Mouse (Mus musculus) CH12.LX (cell line): ENCODE data around the gene Myt1. TPM values are rescaled to one million over a fixed set of nuclear protein-coding genes. Genes with fewer than 3 reads are reported as not detected.

Experiments used
- DNase-seq: peaks from one replicate; pipeline ENCODE4 v3.0.0-alpha.2; 2013; ENCODE audit errors: extremely low read depth
- H3K27ac ChIP-seq: 2 replicates; pipeline ENCODE4 v1.5.1; 2012; ENCODE audit warnings: low read depth, mild to moderate bottlenecking, control low read depth, moderate library complexity; ENCODE audit not compliant: insufficient read depth
- H3K27me3 ChIP-seq: replicated peaks from 2 replicates; pipeline ENCODE3; 2012; ENCODE audit warnings: inconsistent platforms
- H3K36me3 ChIP-seq, 2 experiments: replicated peaks in 1 of 2; 2 replicates each; pipeline versions ENCODE3 to v1.6.1; 2012; ENCODE audit warnings: inconsistent platforms in 1 of 2, low read length in 1 of 2, mild to moderate bottlenecking in 1 of 2, mixed read lengths in 1 of 2, moderate library complexity in 1 of 2; ENCODE audit not compliant: control insufficient read depth in 1 of 2, insufficient read depth in 1 of 2
- H3K4me1 ChIP-seq, 2 experiments: 2 replicates each; pipeline ENCODE4 v1.6.1; 2012; ENCODE audit warnings: inconsistent platforms in 1 of 2, moderate library complexity in 1 of 2; ENCODE audit not compliant: insufficient read depth in 2 of 2, control insufficient read depth in 1 of 2
- H3K4me2 ChIP-seq: 2 replicates; pipeline ENCODE4 v1.6.1; 2012; ENCODE audit warnings: low read depth, mild to moderate bottlenecking, control low read depth; ENCODE audit not compliant: poor library complexity, insufficient read depth, severe bottlenecking
- H3K4me3 ChIP-seq, 3 experiments: fragments of 150-350 bp in 1 of 3; sonication (generic) in 1 of 3; replicated peaks in 1 of 3; 2 replicates each; pipeline versions ENCODE3 to v1.5.1; 2011 to 2012; ENCODE audit warnings: low read depth in 2 of 3, low read length in 2 of 3, mild to moderate bottlenecking in 2 of 3, moderate library complexity in 2 of 3, control low read depth in 1 of 3, improper control_type of control experiment in 1 of 3, inconsistent platforms in 1 of 3, mixed read lengths in 1 of 3; ENCODE audit not compliant: poor library complexity in 1 of 3
- H3K79me2 ChIP-seq: replicated peaks from 2 replicates; pipeline ENCODE4 v1.6.1; 2012; ENCODE audit warnings: mild to moderate bottlenecking, moderate library complexity; ENCODE audit not compliant: control insufficient read depth, poor library complexity, insufficient read depth, severe bottlenecking; ENCODE audit errors: extremely low read depth
- H3K9ac ChIP-seq: 2 replicates; pipeline ENCODE4 v1.6.1; 2012; ENCODE audit warnings: low read depth, mild to moderate bottlenecking, control low read depth, moderate library complexity; ENCODE audit not compliant: insufficient read depth
- H3K9me3 ChIP-seq: replicated peaks from 2 replicates; pipeline ENCODE3; 2012; ENCODE audit warnings: low read length, inconsistent platforms, mixed read lengths
- E2F4 ChIP-seq: IDR thresholded peaks from 2 replicates; pipeline ENCODE4 v1.6.1; 2011; ENCODE audit warnings: low read depth, low read length, improper control_type of control experiment; ENCODE audit not compliant: insufficient replicate concordance
- ELF1 ChIP-seq: IDR thresholded peaks from 2 replicates; pipeline ENCODE4 v1.6.1; 2014; ENCODE audit warnings: low read depth, mild to moderate bottlenecking, inconsistent platforms, low read length, improper control_type of control experiment
- EP300 ChIP-seq: IDR thresholded peaks from 2 replicates; pipeline ENCODE4 v1.6.1; 2011; ENCODE audit warnings: low read length, improper control_type of control experiment
- GABPA ChIP-seq: IDR thresholded peaks from 2 replicates; pipeline ENCODE4 v1.6.1; 2012; ENCODE audit warnings: low read depth, low read length, improper control_type of control experiment, inconsistent platforms; ENCODE audit not compliant: insufficient replicate concordance
- HCFC1 ChIP-seq: IDR thresholded peaks from 2 replicates; pipeline ENCODE4 v1.6.1; 2012; ENCODE audit warnings: low read depth, mild to moderate bottlenecking, inconsistent platforms, low read length, improper control_type of control experiment
- JUN ChIP-seq: IDR thresholded peaks from 2 replicates; pipeline ENCODE4 v1.6.1; 2011; ENCODE audit warnings: low read depth, mild to moderate bottlenecking, low read length, improper control_type of control experiment, moderate library complexity; ENCODE audit not compliant: insufficient read depth
- JUND ChIP-seq: conservative IDR thresholded peaks from 2 replicates; pipeline ENCODE4 v1.6.1; 2011; ENCODE audit warnings: low read depth, low read length, improper control_type of control experiment
- MAFK ChIP-seq: IDR thresholded peaks from 2 replicates; pipeline ENCODE4 v1.6.1; 2011; ENCODE audit warnings: low read length, improper control_type of control experiment; ENCODE audit not compliant: insufficient replicate concordance
- MAZ ChIP-seq: IDR thresholded peaks from 2 replicates; pipeline ENCODE4 v1.6.1; 2012; ENCODE audit warnings: low read depth, mild to moderate bottlenecking, inconsistent platforms, low read length, improper control_type of control experiment, moderate library complexity
- MEF2A ChIP-seq: IDR thresholded peaks from 2 replicates; pipeline ENCODE4 v1.6.1; 2014; ENCODE audit warnings: low read depth, mild to moderate bottlenecking, inconsistent platforms, low read length, improper control_type of control experiment, borderline replicate concordance
- MYC ChIP-seq: IDR thresholded peaks from 2 replicates; pipeline ENCODE4 v1.6.1; 2011; ENCODE audit warnings: low read depth, mild to moderate bottlenecking, improper control_type of control experiment, low read length
- NRF1 ChIP-seq: IDR thresholded peaks from 2 replicates; pipeline ENCODE4 v1.6.1; 2014; ENCODE audit warnings: low read depth, mild to moderate bottlenecking, inconsistent platforms, low read length, improper control_type of control experiment, moderate library complexity
- POLR2A ChIP-seq: IDR thresholded peaks from 2 replicates; pipeline ENCODE4 v1.6.1; 2011; ENCODE audit warnings: low read depth, mild to moderate bottlenecking, improper control_type of control experiment, low read length
- RAD21 ChIP-seq: IDR thresholded peaks from 2 replicates; pipeline ENCODE4 v1.6.1; 2011; ENCODE audit warnings: low read depth, mild to moderate bottlenecking, low read length, improper control_type of control experiment, moderate library complexity
- SIN3A ChIP-seq: IDR thresholded peaks from 2 replicates; pipeline ENCODE4 v1.6.1; 2012; ENCODE audit warnings: low read length, improper control_type of control experiment, inconsistent platforms
- SMC3 ChIP-seq: IDR thresholded peaks from 2 replicates; pipeline ENCODE4 v1.6.1; 2011; ENCODE audit warnings: low read depth, low read length, improper control_type of control experiment
- TCF12 ChIP-seq: IDR thresholded peaks from 2 replicates; pipeline ENCODE4 v1.6.1; 2014; ENCODE audit warnings: low read depth, mild to moderate bottlenecking, inconsistent platforms, low read length, improper control_type of control experiment
- USF1 ChIP-seq: IDR thresholded peaks from 2 replicates; pipeline ENCODE4 v1.6.1; 2014; ENCODE audit warnings: low read depth, mild to moderate bottlenecking, inconsistent platforms, low read length, improper control_type of control experiment
- USF2 ChIP-seq: conservative IDR thresholded peaks from 2 replicates; pipeline ENCODE4 v1.6.1; 2011; ENCODE audit warnings: low read depth, low read length, improper control_type of control experiment
- ZC3H11A ChIP-seq: IDR thresholded peaks from 2 replicates; pipeline ENCODE4 v1.6.1; 2012; ENCODE audit warnings: low read depth, mild to moderate bottlenecking, inconsistent platforms, low read length, improper control_type of control experiment
- ZKSCAN1 ChIP-seq: IDR thresholded peaks from 2 replicates; pipeline ENCODE4 v1.6.1; 2012; ENCODE audit warnings: low read depth, inconsistent platforms, low read length, improper control_type of control experiment, borderline replicate concordance
- ZNF384 ChIP-seq: IDR thresholded peaks from 2 replicates; pipeline ENCODE4 v1.6.1; 2012; ENCODE audit warnings: low read depth, low read length, improper control_type of control experiment, inconsistent platforms
- dilution Hi-C: fragments of 300-500 bp; cut with MboI; formaldehyde crosslinking; loops from 2 replicates; pipeline ENCODE4 v1.14.3; 2020; ENCODE audit warnings: low sequenced_read_pairs; ENCODE audit not compliant: extremely low pct_unique_long_range_greater_than_20kb, extremely low pct_ligation_motif_present
- in situ Hi-C: fragments of 300-500 bp; cut with MboI; formaldehyde crosslinking; loops from 3 replicates; pipeline ENCODE4 v1.14.3; 2019; ENCODE audit warnings: low sequenced_read_pairs, low pct_ligation_motif_present, low pct_unique_long_range_greater_than_20kb, mixed read lengths
- polyA plus RNA-seq: library from polyadenylated mRNA; unstranded; fragments of >175 nt; gene quantifications from 2 replicates; pipeline ENCODE4 v1.2.1, GENCODE M21; 2012; ENCODE audit warnings: low read depth; ENCODE audit not compliant: insufficient read length
- total RNA-seq, 2 experiments: library from RNA; depleted of rRNA; stranded (reverse); fragments of 300-350 nt in 1 of 2; fragments of >200 nt in 1 of 2; gene quantifications; 2 replicates each; pipeline ENCODE4 v1.2.3; 2012 to 2014

The Myt1 gene
- total and polyA plus RNA-seq, 3 experiments, result not detected

DNA sequence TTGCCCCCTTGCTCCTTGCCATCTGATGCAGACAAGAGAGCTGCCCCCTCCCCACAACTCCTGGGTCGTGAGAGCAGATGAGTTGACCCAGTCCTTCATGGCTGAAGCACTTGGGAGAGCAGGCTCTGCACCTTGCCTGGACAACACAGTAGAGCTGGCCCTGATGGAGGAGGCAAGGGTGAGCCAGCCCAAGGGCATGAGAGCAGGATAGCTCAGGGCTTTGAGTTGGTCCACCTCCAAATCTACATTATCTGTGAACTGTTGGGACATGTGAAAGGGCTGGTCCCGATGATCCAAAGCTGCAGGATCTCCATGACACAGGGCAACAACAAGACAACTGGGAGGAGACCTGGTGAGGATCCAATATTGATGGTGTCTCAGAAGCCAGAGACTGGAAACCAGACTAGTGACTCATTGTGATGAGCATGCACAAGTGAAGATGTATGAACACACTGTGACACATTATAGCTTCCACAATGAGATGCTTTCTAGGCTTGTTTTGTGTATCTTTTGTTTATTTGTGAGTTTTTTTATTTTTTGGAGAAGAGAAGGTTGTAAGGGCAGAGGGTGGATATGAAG is 4.9 kb upstream of the Myt1 start:
- no peak overlapping the region for H3K4me3 ChIP-seq
- in situ Hi-C loops, result no loop called here
- H3K9ac ChIP-seq, result no peak overlapping the region
- H3K4me1 ChIP-seq, result no peaks in the 10 kb centered on the region
- H3K9me3 ChIP-seq, result no peaks in the 10 kb centered on the region
- H3K27ac ChIP-seq, result no peak overlapping the region
- H3K79me2 ChIP-seq, result no peaks in the 10 kb centered on the region
- dilution Hi-C loops, result no loop called here
- H3K4me2 ChIP-seq, result no peak overlapping the region
- H3K27me3 ChIP-seq, result peaks cover 86% of the 10 kb centered on the region
- TF ChIP-seq POLR2A, result no peak
- TF ChIP-seq USF1, result no peak
- TF ChIP-seq MEF2A, result no peak
- no peak for TF ChIP-seq EP300
- no peak for TF ChIP-seq SMC3
- TF ChIP-seq JUN, result no peak
- TF ChIP-seq USF2, result no peak
- no peak for TF ChIP-seq ZC3H11A
- TF ChIP-seq ZKSCAN1, result no peak
- no peak for DNase-seq
- no peaks in the 10 kb centered on the region for H3K36me3 ChIP-seq

DNA sequence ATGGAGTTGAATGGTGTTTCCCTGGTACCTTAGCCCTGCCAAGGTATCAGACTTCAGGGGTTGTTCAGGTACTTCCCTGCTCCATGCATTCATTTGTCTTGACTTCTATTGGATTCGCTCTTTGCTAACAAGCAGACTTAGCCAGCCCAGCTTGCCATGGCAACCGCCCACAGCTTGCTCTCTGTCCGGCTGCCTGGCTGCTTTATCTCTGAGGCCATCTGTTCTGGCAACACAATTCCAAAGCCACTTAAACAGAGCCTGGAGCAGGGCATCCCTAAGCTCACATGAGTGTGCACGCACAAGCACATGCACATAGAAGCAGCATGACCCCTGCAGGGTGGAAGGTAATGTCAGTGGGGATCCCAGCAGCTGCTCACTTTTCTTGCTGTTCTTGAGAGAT is 4.1 kb upstream of the Myt1 start:
- Histone ChIP-seq H3K36me3 (no peaks in the 10 kb centered on the region), H3K4me3 (no peak overlapping the region), H3K4me2 (no peak overlapping the region), H3K27ac (no peak overlapping the region), H3K27me3 (peaks cover 89% of the 10 kb centered on the region), H3K4me1 (no peaks in the 10 kb centered on the region), H3K79me2 (no peaks in the 10 kb centered on the region), H3K9ac (no peak overlapping the region), H3K9me3 (no peaks in the 10 kb centered on the region)
- in situ Hi-C loops (no loop called here), dilution Hi-C loops (no loop called here)
- DNase-seq, result no peak
- TF ChIP-seq ELF1 (no peak), MAZ (no peak), MYC (no peak), EP300 (no peak), ZKSCAN1 (no peak), E2F4 (no peak), POLR2A (no peak), HCFC1 (no peak), SIN3A (no peak), ZNF384 (no peak), MAFK (no peak), TCF12 (no peak), ZC3H11A (no peak), JUND (no peak), GABPA (no peak), NRF1 (no peak), RAD21 (no peak), USF2 (no peak), JUN (no peak)
